Mouse (Mus musculus): ENCODE data around the gene Rps6ka2. TPM values are rescaled to one million over a fixed set of nuclear protein-coding genes. Genes with fewer than 3 reads are reported as not detected.

The Rps6ka2 gene
- polyA plus RNA-seq, 1 experiment = 28.2 TPM

DNA sequence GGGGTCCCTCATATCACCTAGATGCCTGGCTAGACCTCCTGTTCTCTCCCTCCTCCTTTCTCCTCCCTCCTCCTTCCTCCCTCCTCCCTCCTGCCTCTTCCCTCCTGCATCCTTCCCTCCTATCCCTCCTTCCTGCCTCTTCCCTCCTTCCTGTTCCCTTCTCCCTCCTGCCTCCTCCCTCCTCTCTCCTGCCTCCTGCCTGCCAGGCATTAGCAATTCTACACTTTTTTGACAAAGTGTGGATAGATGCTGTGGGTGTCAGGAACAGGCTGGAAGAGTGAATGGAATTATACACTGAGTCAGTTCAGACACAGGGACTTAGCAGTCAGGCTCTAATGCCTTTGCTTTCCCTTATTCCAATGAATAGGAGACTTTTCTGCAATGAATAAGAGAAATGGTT, 63.3 kb downstream of the Rps6ka2 start:
- H3K79me2 ChIP-seq (ENCODE audit: control insufficient read depth, insufficient read depth) = no peaks in the 10 kb centered on the region
- H3K79me3 ChIP-seq (ENCODE audit: low read depth) = no peaks in the 10 kb centered on the region
- H3K27me3 ChIP-seq (ENCODE audit: control insufficient read depth, insufficient read depth, insufficient read length) = no peaks in the 10 kb centered on the region
- no peak overlapping the region for H3ac ChIP-seq (ENCODE audit: control insufficient read depth, insufficient read length, low read depth)
- no peak for TF ChIP-seq MYOD1 (IDR thresholded peaks at IDR 0.05; ENCODE audit: control insufficient read depth, insufficient read length, low read depth)
- no peak for TF ChIP-seq MYOG (IDR thresholded peaks at IDR 0.05; ENCODE audit: control insufficient read depth, extremely low read depth, insufficient read length)
- TF ChIP-seq USF1 (IDR thresholded peaks at IDR 0.05; ENCODE audit: low read depth) = no peak
- no peak for TF ChIP-seq MAX (IDR thresholded peaks at IDR 0.05)
- no peak for TF ChIP-seq CEBPB (IDR thresholded peaks at IDR 0.05; ENCODE audit: low read depth)
- TF ChIP-seq CTCF (IDR thresholded peaks at IDR 0.05; ENCODE audit: control insufficient read depth, insufficient read depth, insufficient read length) = no peak
- peaks cover 12% of the 10 kb centered on the region for H3K36me3 ChIP-seq (ENCODE audit: control insufficient read depth, insufficient read depth)
- H3K4me3 ChIP-seq (ENCODE audit: insufficient read depth, poor library complexity, severe bottlenecking) = no peak overlapping the region

DNA sequence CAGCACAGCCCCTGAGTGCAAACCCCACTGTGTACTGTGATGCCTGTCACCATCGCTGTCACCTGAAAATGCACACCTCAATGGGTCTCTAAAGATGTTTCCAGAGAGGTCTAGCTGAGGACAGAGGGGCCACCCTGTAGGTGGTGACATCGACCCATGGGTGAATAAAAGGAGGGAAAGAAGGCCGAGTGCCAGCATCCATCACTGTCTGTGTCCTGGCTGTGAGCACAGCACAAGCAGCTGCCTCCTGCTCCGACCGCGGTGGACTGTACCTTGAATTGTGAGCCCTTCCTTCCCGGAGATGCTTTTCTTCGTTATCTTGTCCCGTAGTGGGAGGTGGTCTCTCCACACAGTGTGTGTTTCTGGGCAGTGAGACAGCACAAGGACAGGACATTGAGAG, 67.8 kb downstream of the Rps6ka2 start:
- TF ChIP-seq CEBPB (IDR thresholded peaks at IDR 0.05; ENCODE audit: low read depth) = no peak
- no peak for TF ChIP-seq CTCF (IDR thresholded peaks at IDR 0.05; ENCODE audit: control insufficient read depth, insufficient read depth, insufficient read length)
- no peak for TF ChIP-seq MYOG (IDR thresholded peaks at IDR 0.05; ENCODE audit: control insufficient read depth, extremely low read depth, insufficient read length)
- TF ChIP-seq MYOD1 (IDR thresholded peaks at IDR 0.05; ENCODE audit: control insufficient read depth, insufficient read length, low read depth) = no peak
- TF ChIP-seq FOSL1 (IDR thresholded peaks at IDR 0.05; ENCODE audit: insufficient read depth, low read length, poor library complexity, severe bottlenecking) = no peak
- no peak for TF ChIP-seq MAX (IDR thresholded peaks at IDR 0.05)
- TF ChIP-seq USF1 (IDR thresholded peaks at IDR 0.05; ENCODE audit: low read depth) = no peak
- Histone ChIP-seq H3ac (ENCODE audit: control insufficient read depth, insufficient read length, low read depth) (no peak overlapping the region), H3K79me2 (ENCODE audit: control insufficient read depth, insufficient read depth) (no peaks in the 10 kb centered on the region), H3K79me3 (ENCODE audit: low read depth) (no peaks in the 10 kb centered on the region), H3K4me3 (ENCODE audit: insufficient read depth, poor library complexity, severe bottlenecking) (no peak overlapping the region), H3K36me3 (ENCODE audit: control insufficient read depth, insufficient read depth) (peaks cover 23% of the 10 kb centered on the region), H3K27me3 (ENCODE audit: control insufficient read depth, insufficient read depth, insufficient read length) (no peaks in the 10 kb centered on the region)

DNA sequence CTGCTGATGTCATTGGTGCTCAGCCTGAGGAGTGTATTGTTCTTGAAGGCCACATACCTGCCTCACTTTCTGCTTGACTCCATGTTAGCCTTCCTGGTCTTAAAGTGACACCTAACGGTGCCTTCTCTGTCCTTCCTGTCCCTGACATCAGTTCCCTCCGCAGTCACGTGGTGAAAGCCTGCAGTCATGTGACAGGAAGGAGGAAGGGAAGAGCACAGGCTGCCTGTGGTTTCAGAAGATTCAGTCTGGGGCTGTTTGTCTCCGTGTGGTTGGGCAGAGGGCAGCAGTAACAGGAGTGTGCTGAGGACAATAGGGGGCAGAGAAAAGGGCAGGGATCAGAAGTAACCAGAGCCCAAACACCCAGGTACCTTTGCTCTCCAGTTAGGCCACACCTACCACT, 68.9 kb downstream of the Rps6ka2 start:
- H3ac ChIP-seq (ENCODE audit: control insufficient read depth, insufficient read length, low read depth) = no peak overlapping the region
- H3K79me3 ChIP-seq (ENCODE audit: low read depth) = no peaks in the 10 kb centered on the region
- TF ChIP-seq FOSL1 (IDR thresholded peaks at IDR 0.05; ENCODE audit: insufficient read depth, low read length, poor library complexity, severe bottlenecking) (no peak), USF1 (IDR thresholded peaks at IDR 0.05; ENCODE audit: low read depth) (peak; percentile 39)
- H3K36me3 ChIP-seq (ENCODE audit: control insufficient read depth, insufficient read depth) = peaks cover 23% of the 10 kb centered on the region
- H3K4me3 ChIP-seq (ENCODE audit: insufficient read depth, poor library complexity, severe bottlenecking) = no peak overlapping the region
- no peaks in the 10 kb centered on the region for H3K79me2 ChIP-seq (ENCODE audit: control insufficient read depth, insufficient read depth)
- H3K27me3 ChIP-seq (ENCODE audit: control insufficient read depth, insufficient read depth, insufficient read length) = no peaks in the 10 kb centered on the region

DNA sequence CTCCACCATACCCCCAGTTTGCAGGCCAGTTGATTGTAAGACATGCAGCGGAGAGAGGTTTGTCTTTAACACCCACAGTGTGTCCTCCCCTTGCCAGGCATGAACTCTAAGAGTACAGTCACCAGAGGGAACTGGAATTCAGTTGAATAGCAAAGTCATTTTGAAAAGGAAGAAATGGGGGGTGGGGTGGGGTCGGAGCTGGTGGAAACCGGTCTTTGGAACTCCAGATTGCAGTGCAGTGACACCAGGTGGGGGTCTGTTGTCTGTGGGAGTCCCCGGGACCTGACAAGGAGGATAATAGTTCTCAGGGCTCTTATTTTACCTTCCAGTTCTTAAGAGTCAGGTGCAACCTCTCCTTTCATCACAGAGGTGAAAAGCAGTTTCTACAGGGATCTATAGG, 70.6 kb downstream of the Rps6ka2 start:
- H3K27me3 ChIP-seq (ENCODE audit: control insufficient read depth, insufficient read depth, insufficient read length) = no peaks in the 10 kb centered on the region
- no peak overlapping the region for H3K4me3 ChIP-seq (ENCODE audit: insufficient read depth, poor library complexity, severe bottlenecking)
- H3K79me2 ChIP-seq (ENCODE audit: control insufficient read depth, insufficient read depth) = no peaks in the 10 kb centered on the region
- H3K79me3 ChIP-seq (ENCODE audit: low read depth) = no peaks in the 10 kb centered on the region
- TF ChIP-seq MYOG (IDR thresholded peaks at IDR 0.05; ENCODE audit: control insufficient read depth, extremely low read depth, insufficient read length) (no peak), CTCF (IDR thresholded peaks at IDR 0.05; ENCODE audit: control insufficient read depth, insufficient read depth, insufficient read length) (no peak), MYOD1 (IDR thresholded peaks at IDR 0.05; ENCODE audit: control insufficient read depth, insufficient read length, low read depth) (no peak), FOSL1 (IDR thresholded peaks at IDR 0.05; ENCODE audit: insufficient read depth, low read length, poor library complexity, severe bottlenecking) (no peak), MAX (IDR thresholded peaks at IDR 0.05) (no peak), CEBPB (IDR thresholded peaks at IDR 0.05; ENCODE audit: low read depth) (no peak), USF1 (IDR thresholded peaks at IDR 0.05; ENCODE audit: low read depth) (no peak)
- H3ac ChIP-seq (ENCODE audit: control insufficient read depth, insufficient read length, low read depth) = no peak overlapping the region
- H3K36me3 ChIP-seq (ENCODE audit: control insufficient read depth, insufficient read depth) = peaks cover 23% of the 10 kb centered on the region

DNA sequence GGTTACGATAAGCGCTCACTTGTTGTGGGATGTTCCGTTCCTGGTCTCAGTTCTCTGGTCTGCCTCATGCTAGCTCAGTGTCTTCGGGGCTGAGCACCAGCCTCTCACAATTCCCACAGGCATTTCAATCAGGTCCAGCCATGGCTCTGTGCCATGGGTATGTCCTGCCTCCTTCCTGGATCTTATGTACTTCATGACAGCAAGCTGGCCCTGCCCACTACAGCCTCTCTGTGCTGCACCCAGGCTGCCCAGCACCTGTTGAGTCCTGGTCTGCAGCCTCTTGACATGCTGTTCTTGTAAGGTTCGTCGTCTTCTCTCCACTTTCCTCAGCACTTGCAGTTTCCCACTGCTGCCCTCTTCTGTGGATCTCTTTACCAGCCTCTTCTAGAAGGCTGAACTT, 75.2 kb downstream of the Rps6ka2 start:
- Histone ChIP-seq H3K79me3 (ENCODE audit: low read depth) (no peaks in the 10 kb centered on the region), H3K79me2 (ENCODE audit: control insufficient read depth, insufficient read depth) (no peaks in the 10 kb centered on the region), H3ac (ENCODE audit: control insufficient read depth, insufficient read length, low read depth) (no peak overlapping the region), H3K4me3 (ENCODE audit: insufficient read depth, poor library complexity, severe bottlenecking) (no peak overlapping the region), H3K36me3 (ENCODE audit: control insufficient read depth, insufficient read depth) (peaks cover 19% of the 10 kb centered on the region), H3K27me3 (ENCODE audit: control insufficient read depth, insufficient read depth, insufficient read length) (no peaks in the 10 kb centered on the region)
- TF ChIP-seq CTCF (IDR thresholded peaks at IDR 0.05; ENCODE audit: control insufficient read depth, insufficient read depth, insufficient read length) (no peak), MYOG (IDR thresholded peaks at IDR 0.05; ENCODE audit: control insufficient read depth, extremely low read depth, insufficient read length) (no peak), MAX (IDR thresholded peaks at IDR 0.05) (no peak), MYOD1 (IDR thresholded peaks at IDR 0.05; ENCODE audit: control insufficient read depth, insufficient read length, low read depth) (no peak), CEBPB (IDR thresholded peaks at IDR 0.05; ENCODE audit: low read depth) (no peak), USF1 (IDR thresholded peaks at IDR 0.05; ENCODE audit: low read depth) (no peak), FOSL1 (IDR thresholded peaks at IDR 0.05; ENCODE audit: insufficient read depth, low read length, poor library complexity, severe bottlenecking) (no peak)

DNA sequence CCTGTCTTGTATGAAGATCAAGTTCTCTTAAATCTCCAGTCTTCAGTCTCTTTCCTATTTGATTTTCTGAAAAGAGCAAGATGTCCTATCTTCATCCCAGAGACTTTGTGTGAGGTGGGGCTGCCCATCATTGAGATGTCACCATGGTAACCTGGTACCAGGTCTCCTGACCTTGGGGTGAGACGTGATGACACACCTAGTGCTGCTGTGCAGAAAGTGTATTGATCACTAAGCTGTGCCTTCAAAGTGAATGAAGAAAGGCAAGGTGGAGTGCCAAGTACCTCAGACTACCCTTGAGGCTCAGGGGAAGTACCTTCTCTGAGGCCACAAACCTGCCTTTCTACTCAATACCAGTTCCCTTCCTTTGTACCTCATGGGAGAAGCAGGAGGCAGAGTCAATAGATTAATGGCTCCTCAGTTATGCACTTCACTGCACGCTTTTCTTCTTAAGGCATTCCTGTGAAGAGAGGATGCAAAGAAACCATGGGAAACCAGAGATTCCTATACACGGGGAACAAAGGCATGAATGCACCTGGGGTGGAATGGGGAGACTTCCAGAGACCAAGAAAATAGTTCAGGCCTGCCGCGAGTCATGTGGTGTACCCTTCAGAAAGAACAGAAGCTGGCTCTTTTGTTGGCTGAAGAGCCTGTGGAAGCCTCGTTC, 77.1 kb downstream of the Rps6ka2 start:
- no peaks in the 10 kb centered on the region for H3K79me2 ChIP-seq (ENCODE audit: control insufficient read depth, insufficient read depth)
- TF ChIP-seq CEBPB (IDR thresholded peaks at IDR 0.05; ENCODE audit: low read depth) = no peak
- TF ChIP-seq MYOG (IDR thresholded peaks at IDR 0.05; ENCODE audit: control insufficient read depth, extremely low read depth, insufficient read length) = no peak
- TF ChIP-seq FOSL1 (IDR thresholded peaks at IDR 0.05; ENCODE audit: insufficient read depth, low read length, poor library complexity, severe bottlenecking) = no peak
- TF ChIP-seq CTCF (IDR thresholded peaks at IDR 0.05; ENCODE audit: control insufficient read depth, insufficient read depth, insufficient read length) = no peak
- TF ChIP-seq MYOD1 (IDR thresholded peaks at IDR 0.05; ENCODE audit: control insufficient read depth, insufficient read length, low read depth) = no peak
- TF ChIP-seq USF1 (IDR thresholded peaks at IDR 0.05; ENCODE audit: low read depth) = no peak
- TF ChIP-seq MAX (IDR thresholded peaks at IDR 0.05) = no peak
- H3K4me3 ChIP-seq (ENCODE audit: insufficient read depth, poor library complexity, severe bottlenecking) = no peak overlapping the region
- H3K79me3 ChIP-seq (ENCODE audit: low read depth) = no peaks in the 10 kb centered on the region
- no peaks in the 10 kb centered on the region for H3K27me3 ChIP-seq (ENCODE audit: control insufficient read depth, insufficient read depth, insufficient read length)
- H3ac ChIP-seq (ENCODE audit: control insufficient read depth, insufficient read length, low read depth) = no peak overlapping the region
- peaks cover 29% of the 10 kb centered on the region for H3K36me3 ChIP-seq (ENCODE audit: control insufficient read depth, insufficient read depth)

Measured in C2C12 (cell line).